Mouse (Mus musculus): ENCODE results near the gene Gpr137c. TPM values are rescaled to one million over a fixed set of nuclear protein-coding genes. Genes with fewer than 3 reads are reported as not detected.

Gene Gpr137c
- total RNA-seq (2021), result 1 to 10 TPM; 4.3 to 4.9 TPM

- intact Hi-C loops (cut with DNase I), result loop anchor here (10.0 kb wide), 2 partner anchors 95 to 435 kb away; partner anchors contain the start of genes Ddhd1 and Ero1l
These were observed at the start of gene Gpr137c for GRCm38 (mm10) chr14:45219281-45220089. Gene Gpr137c, plus strand, starts transcription at chr14:45219717.

DNA sequence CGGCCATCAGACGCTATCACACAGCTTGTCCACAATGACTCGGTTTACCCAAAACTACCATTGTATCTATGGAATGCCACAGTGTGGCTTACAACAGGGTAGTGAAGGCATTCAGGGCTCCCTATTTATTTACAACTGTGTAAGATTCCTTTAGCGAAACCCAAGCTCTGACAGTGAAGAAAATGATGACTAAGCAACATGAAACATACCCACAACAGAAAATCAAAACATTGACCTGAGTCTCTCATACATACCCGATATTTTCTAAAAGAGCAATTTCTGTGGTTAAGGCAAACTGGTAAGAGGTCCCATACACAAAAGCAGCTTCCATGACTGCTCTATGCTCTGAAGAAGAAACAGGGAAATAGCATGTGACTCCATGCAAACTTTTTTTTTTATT is 47.3 kb upstream of the Gpr137c start:
- intact Hi-C loops (cut with DNase I), result no loop called here
- no peak for DNase-seq (ENCODE audit: low spot score)

More at GRCm38 (mm10) chr14:45219281-45220089, at the start of gene Gpr137c:
- DNase-seq (ENCODE audit: low spot score), result peak; percentile 99

GRCm38 (mm10) chr14:45175012-45175740 is 44.3 kb upstream of the Gpr137c start:
- intact Hi-C loops (cut with DNase I), result no loop called here
- no peak for DNase-seq (ENCODE audit: low spot score)

DNA sequence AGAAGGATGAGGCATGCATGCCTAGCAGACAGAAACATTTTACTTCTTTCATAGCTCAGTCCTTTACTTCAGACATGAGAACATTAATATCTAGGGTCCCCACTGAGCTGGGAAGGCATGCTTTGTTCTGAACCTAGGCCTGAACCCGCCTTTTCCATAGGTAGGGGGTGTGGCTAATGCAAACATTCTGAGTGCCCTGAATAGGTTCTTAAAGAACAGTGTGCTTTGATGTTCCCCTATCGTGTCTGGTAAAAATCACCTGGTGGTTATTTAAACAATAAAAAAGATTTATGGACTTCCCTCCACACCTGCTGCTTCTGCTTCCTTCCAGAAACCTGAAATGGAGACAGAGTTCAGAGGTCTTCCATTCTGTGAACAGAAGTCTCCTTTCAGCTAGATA is 40.3 kb upstream of the Gpr137c start:
- intact Hi-C loops (cut with DNase I), result no loop called here
- DNase-seq (ENCODE audit: low spot score), result no peak

GRCm38 (mm10) chr14:45179606-45180005 is 39.9 kb upstream of the Gpr137c start:
- DNase-seq (ENCODE audit: low spot score), result no peak
- intact Hi-C loops (cut with DNase I), result no loop called here

GRCm38 (mm10) chr14:45181611-45182010 is 37.9 kb upstream of the Gpr137c start:
- no peak for DNase-seq (ENCODE audit: low spot score)
- intact Hi-C loops (cut with DNase I), result no loop called here

DNA sequence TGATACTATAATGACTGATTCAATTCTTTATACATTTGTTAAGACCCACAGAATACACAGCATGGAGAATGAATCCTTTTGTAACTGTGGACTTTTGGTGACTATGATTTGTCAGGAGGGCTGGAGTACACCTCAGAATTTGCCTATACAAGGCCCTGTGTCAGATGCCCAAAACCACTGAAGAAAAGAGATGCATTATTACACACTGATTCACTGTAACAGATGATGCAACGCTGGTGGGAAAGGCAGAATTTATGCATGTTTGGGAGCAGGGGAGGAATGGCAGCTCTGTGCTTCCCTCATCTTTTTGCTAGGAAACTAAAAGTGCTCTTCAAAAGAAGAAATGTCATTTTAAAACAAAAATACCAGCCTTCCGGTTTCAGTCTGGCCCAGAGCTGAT is 28.5 kb upstream of the Gpr137c start:
- no peak for DNase-seq (ENCODE audit: low spot score)
- intact Hi-C loops (cut with DNase I), result no loop called here

DNA sequence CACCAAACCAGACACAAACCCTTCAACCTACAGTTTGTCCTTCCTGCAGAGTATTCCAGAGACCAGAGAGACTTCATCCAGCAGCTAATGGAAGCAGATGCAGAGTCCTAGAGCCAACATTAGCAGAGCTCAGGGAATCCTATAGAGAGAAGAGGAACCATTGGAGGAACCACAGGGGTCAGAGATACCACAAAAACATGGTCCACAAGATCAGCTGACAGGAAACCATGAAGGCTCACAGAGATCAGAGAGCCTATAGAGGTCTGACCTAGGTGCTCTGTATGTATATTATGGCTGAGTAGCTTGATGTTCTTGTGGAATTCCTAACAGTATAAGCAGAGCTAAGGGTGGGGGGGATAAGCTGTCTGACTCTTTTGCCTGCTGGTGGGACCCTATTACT is 18.9 kb upstream of the Gpr137c start:
- no peak for DNase-seq (ENCODE audit: low spot score)
- intact Hi-C loops (cut with DNase I), result no loop called here

DNA sequence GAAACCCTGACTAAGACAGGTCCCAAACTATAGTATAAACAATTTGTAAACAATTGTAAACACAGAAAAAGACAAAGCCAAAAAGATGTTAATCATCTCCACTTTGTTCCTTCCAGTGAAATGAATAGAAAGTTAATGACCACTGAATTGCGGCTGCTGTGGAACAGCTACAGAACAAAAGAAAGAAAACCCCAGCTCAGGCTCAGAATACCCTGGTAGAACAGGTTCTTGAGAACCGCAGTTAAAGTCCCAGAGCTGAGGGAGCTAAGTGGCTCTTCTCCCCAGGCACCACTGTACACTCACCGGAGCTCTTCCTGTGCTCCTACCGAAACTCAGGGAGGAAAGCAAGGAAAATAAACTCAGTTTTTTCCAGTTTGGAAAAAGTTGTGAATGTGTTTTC is 8.8 kb upstream of the Gpr137c start:
- intact Hi-C loops (cut with DNase I), result loop anchor here (10.0 kb wide), 2 partner anchors 104 to 444 kb away; partner anchors contain the start of genes Ddhd1 and Ero1l
- no peak for DNase-seq (ENCODE audit: low spot score)

DNA sequence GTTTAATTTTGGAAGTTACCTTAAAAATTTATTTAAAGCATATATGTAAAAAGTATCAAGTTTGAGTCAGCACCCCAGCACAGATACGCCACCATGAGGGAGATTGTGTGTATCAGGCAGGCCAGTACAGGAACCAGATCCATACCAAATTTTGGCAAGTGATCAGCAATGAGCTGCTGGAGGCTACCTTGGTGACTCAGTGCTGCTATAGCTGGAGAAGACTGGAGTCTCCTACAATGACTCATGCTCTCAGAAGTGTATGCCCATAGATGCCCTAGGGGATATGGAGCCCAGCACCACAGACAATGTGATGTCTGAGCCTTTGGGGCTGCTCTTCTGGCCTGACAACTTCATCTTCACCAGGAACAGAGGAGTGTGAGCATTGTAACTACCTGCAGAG is 8.1 kb upstream of the Gpr137c start:
- intact Hi-C loops (cut with DNase I), result loop anchor here (10.0 kb wide), 2 partner anchors 103 to 443 kb away; partner anchors contain the start of genes Ddhd1 and Ero1l

DNA sequence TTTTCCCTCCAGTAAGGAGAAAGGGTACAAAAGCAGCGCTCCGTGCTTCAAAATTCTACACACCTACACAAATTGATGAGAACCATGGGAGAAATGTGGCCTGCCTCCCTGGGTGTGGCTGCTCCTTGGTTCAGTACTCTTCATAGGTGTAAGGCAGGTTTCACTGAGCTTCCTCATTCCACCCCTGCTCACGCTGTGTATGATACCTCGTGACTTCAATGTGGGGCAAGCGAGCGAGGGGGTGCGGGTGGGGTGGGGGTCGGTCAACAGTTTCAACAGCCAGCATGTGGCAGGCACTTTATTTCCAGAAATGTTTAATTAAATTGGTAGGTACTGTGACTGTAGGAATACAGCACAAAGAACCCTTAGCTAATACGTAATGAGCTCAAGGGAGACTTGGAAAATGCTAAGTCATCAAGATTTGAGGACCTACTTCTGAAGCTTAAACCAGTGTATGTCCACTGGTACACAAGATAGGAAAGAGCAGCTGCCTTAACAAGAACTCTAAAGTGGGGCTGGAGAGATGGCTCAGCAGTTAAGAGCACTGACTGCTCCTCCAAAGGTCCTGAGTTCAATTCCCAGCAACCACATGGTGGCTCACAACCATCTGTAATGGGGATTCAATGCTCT is 2.7 kb upstream of the Gpr137c start:
- intact Hi-C loops (cut with DNase I), result loop anchor here (10.0 kb wide), 2 partner anchors 98 to 438 kb away; partner anchors contain the start of genes Ddhd1 and Ero1l
- no peak for DNase-seq (ENCODE audit: low spot score)

More for the DNA sequence above, 8.1 kb upstream of the Gpr137c start:
- no peak for DNase-seq (ENCODE audit: low spot score)

- intact Hi-C loops (cut with DNase I), result loop anchor here (10.0 kb wide), 2 partner anchors 97 to 437 kb away; partner anchors contain the start of genes Ddhd1 and Ero1l
- DNase-seq (ENCODE audit: low spot score), result no peak
These were observed 1.8 kb upstream of the Gpr137c start for GRCm38 (mm10) chr14:45217693-45218092.

DNA sequence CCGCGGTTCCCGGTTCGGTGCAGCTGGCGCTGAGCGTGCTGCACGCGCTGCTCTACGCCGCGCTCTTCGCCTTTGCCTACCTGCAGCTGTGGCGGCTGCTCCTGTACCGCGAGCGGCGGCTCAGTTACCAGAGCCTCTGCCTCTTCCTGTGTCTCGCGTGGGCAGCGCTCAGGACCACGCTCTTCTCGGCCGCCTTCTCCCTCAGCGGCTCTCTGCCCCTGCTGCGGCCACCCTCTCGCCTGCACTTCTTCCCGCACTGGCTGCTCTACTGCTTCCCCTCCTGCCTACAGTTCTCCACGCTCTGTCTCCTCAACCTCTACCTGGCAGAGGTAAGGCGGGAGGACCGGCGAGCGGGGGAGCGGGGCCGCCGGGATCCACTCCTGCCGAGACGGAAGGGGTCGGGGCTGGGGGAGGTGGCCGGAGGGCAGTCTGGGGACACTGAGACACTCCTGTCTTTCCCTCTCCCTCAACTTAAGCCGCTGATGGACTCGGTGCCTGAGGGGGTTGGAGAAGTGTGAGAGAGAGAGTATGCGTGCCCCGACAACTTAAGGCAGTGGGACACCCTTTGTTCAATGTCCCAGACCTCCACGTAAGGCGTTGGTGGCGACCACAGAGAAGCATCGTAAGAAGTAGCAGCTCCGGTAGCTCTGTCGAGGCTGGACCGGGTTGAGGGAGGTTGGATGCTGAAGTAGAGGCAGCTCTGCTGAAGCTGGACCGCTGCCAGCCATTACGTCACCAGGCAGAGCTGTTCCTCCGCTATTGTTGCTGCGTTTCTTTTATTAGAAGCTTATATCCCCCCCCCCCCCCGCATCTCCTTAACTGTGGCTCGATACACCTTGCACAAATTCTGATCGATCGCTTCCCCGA is 806 bp downstream of the Gpr137c start, which contains the start of gene Txndc16:
Gene Txndc16, minus strand, starts transcription at position 239 of the 867 bp plus-strand sequence.
- intact Hi-C loops (cut with DNase I), result no loop called here
- DNase-seq (ENCODE audit: low spot score), result peak; percentile 54

- intact Hi-C loops (cut with DNase I), result no loop called here
- DNase-seq (ENCODE audit: low spot score), result no peak
These were observed 1.6 kb downstream of the Gpr137c start for GRCm38 (mm10) chr14:45220957-45221630.

GRCm38 (mm10) chr14:45239042-45239441 is 19.5 kb downstream of the Gpr137c start:
- intact Hi-C loops (cut with DNase I), result no loop called here
- no peak for DNase-seq (ENCODE audit: low spot score)

DNA sequence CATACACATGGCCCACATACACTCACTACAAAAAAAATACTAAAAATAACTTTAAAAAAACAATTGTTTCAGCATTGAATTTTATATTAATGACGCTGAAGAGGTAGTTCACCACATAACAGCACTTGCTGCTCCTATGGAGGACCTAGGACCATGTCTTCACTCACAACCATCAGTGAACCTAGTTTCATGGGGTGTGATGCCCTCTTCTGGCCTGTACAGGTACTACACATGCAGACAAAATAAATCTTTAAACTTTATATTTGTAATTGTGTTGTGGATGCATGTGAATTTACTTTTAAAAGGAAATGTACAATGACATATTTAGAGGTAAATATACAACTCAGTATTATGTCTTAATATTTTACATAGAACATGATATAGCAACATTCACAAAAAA is 22.1 kb downstream of the Gpr137c start:
- DNase-seq (ENCODE audit: low spot score), result no peak
- intact Hi-C loops (cut with DNase I), result no loop called here

DNA sequence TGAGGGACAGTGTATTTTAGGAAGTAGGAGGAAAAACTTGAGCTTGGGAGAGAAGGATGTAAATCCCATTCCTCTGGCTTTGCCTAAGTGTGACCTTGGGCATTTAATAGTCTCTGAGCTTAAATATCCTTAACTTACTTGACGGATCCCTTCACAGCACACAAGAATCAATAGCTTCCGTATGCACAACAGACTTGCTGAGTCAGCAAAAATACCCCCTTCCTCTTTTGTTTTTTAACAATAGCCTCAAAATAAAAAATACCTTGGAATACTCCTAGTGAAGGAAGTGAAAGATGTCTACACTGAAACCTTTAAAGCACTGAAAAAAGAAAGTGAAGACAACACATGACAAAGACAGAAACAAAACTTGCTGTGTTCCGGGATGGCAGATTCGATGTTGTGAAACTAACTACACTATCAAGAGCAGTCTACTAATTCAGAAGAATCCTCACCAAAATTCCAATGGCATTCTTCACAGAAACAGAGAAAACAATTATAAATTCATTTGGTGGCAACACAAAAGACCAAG is 32.1 kb downstream of the Gpr137c start:
- no peak for DNase-seq (ENCODE audit: low spot score)
- intact Hi-C loops (cut with DNase I), result no loop called here

DNA sequence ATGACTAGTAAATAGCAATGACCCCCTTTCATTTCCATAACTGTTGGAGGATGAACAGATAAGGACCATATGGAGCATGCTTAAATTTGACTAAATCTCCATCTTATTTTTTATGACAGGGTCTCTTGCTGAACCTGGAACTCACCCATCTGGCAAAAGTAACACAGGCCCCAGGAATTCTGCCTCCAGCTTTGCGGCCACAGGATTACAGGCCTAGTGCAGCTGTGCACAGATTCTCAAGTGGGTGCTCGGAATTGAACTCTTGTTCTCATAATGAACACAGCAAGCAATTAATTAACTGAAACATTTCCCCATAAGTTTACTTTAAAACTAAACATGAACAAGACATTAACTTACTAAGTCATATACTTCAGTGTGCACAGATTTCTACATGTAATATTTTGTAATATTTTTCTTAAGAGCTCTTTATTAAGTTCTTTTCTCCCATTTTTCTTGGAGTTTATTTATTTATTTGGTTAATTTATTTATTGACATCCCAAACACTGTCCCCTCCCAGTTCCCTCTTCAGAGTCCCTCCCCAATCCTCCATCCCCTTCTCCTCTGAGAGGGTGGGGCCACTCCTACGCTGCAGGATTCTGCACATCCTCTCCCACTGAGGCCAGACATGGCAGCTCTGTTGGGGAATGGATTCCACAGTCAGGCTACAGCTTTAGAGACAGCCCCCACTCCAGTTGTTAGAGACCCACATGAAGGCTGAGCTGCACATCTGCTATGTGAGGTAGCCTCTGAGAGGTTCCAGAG is 44.5 kb downstream of the Gpr137c start:
- intact Hi-C loops (cut with DNase I), result no loop called here
- no peak for DNase-seq (ENCODE audit: low spot score)
